Mouse (Mus musculus): ENCODE data around the gene Tmprss11d.
"Not testable (repeated sequence)": the region's sequence is repeated elsewhere in the genome, so short reads cannot be mapped to it uniquely, and the experiment has no call there.

Gene Tmprss11d

DNA sequence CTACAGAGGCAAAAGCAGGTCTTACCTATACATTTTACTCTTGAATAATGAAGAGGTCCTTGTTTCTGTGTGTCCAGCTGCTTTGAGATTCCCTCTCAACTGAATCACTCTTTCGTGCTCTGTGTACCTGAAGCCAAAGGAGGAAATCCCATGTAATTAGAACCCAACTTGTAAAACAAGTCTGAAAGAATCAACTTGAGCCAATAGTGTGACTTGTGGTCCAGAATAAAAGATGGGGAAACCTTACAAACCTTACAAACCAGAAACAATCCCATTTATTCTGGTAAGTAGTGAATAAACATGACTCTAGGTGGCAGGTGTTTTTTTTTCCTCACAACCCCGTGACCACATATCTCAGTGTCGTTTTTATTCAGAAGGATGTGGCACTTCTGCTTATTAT is at the start of gene Tmprss11d:
Gene Tmprss11d (minus strand): TSS at position 101 of the 400 bp plus-strand sequence.
- DNase-seq (ENCODE audit: low spot score), result no peak

DNA sequence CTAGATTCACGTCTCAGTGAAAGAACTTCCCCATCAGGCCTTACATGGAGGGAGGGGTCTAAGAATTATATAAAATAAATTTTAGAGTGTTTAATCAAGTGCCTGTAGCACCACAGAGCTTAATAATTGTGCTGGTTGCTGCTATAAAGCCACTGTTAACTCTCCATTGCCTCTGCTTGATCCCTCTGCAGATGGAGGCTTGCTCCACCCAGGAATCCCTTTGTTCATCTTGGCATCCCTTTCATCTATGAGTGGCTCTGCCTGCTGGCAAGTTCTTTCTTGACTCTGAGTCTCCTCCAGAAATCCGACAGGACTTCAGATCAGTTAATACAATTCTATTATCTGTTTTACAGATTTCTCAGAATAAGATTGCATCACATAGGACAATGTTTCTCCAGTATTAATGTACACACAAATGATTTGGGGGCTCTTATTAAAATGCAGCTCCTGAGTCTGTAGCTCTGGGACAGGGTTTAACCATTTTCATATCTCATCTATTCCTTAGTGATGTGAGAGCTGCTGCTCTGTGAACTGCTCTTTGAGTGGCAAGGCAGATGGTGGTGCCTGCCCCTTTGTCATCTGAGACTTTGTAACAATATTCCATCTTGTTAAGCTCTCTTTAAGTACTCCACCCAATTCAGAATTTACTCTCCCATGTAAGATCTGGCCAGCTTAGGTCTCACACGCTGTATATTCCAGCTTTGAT is 48.3 kb upstream of the Tmprss11d start:
- DNase-seq (ENCODE audit: low spot score), result no peak

DNA sequence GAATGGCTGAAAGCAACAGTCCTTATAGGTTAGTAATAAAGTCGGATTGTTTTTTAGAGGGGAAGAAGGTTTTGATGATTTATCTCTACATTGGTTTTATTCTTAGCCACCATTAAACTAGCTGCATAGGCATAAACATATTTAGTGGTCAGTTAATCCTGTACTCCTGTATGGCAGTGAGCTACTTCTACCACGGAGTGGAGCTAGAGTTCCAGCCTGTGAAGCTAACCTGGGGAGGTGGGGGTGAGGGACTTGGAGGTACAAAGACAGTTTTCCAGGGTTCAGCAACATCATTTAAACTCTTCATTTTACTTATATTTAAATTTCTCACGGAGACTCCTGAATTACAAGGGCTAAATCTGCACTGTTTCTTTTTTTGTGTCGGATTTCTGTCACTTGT is 46.3 kb upstream of the Tmprss11d start:
- no peak for DNase-seq (ENCODE audit: low spot score)

DNA sequence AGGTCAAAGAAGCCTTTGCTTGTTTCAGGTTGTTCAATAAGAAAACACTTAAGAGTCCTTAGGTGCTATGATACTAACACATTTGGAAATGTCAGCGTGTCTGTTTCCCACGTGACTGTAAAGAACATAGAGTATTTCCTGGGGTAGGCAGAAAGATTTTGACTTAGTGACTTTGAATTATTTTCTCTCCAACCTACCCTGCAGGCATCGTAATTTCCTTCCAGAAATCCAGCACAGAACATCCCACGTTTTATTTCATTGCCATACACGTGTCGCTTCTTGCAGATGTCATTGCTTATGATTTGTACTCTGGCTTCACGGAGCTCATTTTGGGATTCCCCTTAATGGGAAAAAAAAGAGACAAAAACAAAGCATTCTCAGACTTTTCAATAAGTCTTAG is 41.1 kb upstream of the Tmprss11d start:
- DNase-seq (ENCODE audit: low spot score), result no peak

DNA sequence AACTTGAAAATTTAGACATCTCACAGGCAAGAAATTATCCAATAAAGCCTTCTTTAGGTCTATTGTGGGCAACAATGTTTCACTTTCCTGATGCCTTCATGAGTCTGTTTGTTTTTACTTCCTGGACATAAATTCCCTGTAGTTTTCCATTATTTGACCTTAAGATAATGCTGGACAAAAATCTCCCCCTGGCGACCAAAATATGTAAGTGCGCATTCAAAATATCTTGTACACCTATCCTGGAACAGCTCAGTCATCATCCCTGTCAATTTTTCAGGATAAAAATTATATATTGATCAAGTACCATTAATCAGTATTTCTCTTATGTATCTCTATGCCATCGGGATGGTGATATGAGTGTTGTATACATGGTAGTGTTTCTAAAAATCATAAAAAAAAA is 37.6 kb upstream of the Tmprss11d start:
- peak; percentile 71 for DNase-seq (ENCODE audit: low spot score)

DNA sequence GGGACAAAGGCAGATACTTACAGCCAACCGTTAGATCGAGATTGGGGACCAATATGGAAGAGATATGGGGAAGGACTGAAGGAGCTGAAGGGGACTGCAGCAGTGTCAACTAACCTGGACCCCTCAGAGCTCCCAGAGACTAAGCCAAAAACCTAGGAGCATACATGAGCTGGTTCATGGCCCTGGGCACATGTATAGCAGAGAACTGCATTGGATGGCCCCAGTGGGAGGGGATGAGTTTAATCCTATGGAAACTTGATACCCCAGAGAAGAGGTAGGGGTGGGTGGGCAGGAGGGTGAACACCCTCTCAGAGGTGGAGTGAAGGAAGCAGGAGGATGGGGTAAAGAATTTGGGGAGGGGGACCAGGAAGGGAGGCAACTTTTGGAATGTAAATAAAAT is 34.7 kb upstream of the Tmprss11d start:
- no peak for DNase-seq (ENCODE audit: low spot score)

DNA sequence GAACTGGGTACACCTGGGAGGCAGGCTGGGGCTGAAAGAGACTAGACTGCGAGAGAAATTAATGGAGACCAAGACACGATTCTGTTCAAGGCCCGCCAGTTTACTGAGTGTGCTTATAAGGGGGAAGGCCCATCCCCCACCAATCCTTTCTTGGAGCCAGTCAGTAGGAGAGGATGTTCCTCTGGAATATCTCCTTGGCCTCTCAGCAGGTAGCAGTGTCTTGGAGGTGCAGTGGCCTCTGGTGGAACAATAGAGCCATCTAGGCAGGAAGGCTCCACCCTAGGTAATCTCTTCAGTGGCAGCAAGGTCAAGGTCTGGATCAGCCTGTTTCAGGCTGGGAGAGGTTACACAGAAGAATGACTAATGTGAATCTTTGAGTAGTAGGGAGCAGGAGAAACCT is 34.0 kb upstream of the Tmprss11d start:
- no peak for DNase-seq (ENCODE audit: low spot score)

DNA sequence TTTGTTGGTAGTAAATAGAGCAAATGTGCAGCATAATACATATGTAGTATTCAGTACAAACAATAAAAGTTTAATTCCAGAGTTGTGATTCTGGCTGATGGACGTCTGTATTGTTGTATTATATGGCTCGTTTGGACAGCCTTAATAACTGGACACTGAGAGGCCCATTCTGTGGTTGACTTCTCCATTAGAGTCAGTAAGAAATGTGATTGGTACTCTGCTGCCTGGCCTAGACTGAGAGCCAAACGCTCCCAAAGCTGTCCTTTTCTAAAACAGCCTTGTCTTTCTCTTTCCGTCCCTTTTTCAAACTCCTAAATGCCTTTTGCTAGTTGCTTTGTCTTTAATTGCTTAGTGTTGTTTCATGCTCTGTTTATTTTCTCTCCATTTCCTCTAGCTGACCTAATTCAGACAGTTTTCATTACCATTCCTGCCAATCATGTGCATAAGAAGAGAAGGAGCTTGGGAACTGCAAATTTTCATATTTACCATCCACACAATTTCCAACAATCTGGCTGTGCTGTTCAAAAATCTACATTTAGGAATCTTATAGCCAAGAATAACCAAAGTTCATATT is 13.7 kb downstream of the Tmprss11d start:
- no peak for DNase-seq (ENCODE audit: low spot score)

DNA sequence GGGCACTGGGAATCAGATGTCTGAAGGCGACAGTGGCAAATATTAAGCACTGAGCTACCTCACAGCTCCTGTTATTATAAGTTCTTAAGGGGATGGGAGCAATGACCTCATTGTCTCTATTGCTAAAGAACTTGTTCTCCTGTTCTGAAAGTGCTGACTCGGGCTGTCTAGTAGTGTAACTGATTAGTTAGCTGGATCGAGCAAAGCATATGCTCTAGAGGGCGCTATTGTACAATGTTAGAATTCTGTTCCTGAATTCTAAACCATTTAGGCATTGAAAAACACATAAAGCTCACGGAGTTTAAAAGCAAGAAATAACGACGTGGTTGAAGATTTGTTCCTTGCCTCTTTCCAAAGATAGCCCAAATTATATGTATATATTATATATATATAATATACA is 20.3 kb downstream of the Tmprss11d start:
- peak; percentile 65 for DNase-seq (ENCODE audit: low spot score)

DNA sequence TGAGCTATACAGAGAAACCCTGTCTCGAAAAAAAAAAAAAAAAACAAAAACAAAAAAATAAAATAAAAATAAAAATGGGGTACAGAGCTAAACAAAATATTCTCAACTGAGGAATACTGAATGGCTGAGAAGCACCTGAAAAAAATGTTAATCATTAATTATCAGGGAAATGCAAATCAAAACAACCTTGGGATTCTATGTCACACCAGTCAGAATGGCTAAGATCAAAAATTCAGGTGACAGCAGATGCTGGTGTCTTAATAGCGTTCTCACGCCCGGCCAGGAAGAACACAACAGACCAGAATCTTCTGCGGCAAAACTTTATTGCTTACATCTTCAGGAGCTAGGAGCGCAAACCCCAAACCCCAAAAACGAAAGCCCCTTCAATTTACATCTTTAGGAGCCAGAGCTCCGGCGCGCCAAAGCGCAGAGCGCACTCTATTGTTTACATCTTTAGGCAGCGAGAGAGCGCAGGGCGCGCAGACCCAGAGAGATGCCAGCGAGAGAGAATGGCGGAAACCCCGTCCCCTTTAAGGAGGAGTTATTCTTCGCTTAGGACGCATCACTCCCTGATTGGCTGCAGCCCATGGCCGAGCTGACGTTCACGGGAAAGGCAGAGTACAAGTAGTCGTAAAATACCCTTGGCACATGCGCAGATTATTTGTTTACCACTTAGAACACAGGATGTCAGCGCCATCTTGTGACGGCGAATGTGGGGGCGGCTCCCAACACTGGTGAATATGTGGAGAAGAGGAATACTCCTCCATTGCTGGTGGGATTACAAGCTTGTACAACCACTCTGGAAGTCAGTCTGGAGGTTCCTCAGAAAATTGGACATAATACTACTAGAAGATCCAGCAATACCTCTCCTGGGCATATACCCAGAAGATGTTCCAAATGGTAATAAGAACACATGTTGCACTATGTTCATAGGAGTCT is 54.9 kb downstream of the Tmprss11d start:
- DNase-seq (ENCODE audit: low spot score), result not testable (repeated sequence)

DNA sequence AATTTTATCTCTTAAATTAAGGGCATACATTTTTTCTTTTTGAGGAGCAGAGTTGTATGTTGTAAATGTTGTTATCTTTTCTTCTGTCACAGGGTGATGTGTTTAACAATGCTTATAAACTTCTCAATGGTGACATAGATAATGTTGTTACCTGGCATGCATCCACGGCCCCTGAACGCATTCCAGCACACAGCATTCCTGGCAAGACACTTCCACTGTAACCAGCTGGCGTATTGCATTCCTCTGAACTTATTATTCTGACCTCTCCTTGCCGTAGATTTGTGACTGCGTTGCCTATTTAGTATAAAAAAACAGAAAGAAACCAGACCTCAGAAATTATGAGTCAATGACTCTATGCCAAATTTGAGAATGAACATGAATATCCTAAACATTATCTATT is 67.1 kb downstream of the Tmprss11d start:
- DNase-seq (ENCODE audit: low spot score), result peak; percentile 12

DNA sequence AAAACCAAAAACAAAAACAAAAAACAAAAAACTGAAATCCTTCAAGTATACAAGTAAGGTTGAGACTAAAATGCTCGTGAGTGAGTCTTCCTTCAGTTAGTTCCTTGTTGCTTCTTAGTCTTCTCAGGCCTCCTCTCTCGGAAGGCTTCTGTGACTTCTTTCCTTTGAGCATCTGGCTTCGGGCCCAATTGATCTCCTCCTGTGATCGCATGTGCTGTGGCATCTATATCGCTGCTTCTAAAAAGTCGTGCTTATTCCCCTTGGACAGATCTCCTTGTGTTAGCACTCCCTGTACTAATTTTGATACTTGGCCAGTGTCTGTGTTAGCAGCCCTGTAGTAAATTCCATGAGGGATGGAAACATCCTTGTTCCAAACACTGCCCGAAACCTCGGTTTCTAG is 69.3 kb downstream of the Tmprss11d start:
- DNase-seq (ENCODE audit: low spot score), result no peak

DNA sequence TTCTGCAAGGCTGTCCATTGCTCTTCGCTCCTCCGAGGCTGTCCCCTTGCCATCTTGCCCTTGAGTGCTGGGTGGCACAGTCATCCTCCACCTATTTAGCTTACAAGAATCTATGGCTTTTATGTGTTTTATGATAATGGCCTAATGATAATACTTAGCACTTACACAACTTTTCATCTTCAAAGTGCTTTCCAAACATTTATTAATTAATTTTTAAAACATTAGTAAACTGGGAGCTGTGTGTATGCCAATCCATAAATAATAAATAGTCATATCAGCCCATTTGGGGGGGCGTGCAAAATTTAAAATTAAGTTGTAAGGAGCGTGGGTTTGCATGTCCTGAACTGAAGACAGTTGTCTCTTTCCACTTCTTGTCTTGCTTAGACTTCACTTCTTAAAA is 84.0 kb downstream of the Tmprss11d start, which contains the start of gene Tmprss11c:
Gene Tmprss11c (minus strand): TSS at position 101 of the 400 bp plus-strand sequence.
- no peak for DNase-seq (ENCODE audit: low spot score)
